Mouse (Mus musculus) liver, adult 10 weeks (tissue): ENCODE measurements around the gene Nacc1. TPM values are rescaled to one million over a fixed set of nuclear protein-coding genes. Genes with fewer than 3 reads are reported as not detected.

Experiments
- polyA plus RNA-seq: library from polyadenylated mRNA; stranded (reverse); fragments of 350-450 nt; fragmentation: Illumina TruSeq; extraction: RNeasy Lipid Tissue Mini Kit (QIAGEN cat#74804); gene quantifications from one replicate; pipeline ENCODE4 v1.2.3, GENCODE M21; 2014; ENCODE audit warnings: low read depth, low replicate concordance

The Nacc1 gene
- 1.3 TPM for polyA plus RNA-seq

DNA sequence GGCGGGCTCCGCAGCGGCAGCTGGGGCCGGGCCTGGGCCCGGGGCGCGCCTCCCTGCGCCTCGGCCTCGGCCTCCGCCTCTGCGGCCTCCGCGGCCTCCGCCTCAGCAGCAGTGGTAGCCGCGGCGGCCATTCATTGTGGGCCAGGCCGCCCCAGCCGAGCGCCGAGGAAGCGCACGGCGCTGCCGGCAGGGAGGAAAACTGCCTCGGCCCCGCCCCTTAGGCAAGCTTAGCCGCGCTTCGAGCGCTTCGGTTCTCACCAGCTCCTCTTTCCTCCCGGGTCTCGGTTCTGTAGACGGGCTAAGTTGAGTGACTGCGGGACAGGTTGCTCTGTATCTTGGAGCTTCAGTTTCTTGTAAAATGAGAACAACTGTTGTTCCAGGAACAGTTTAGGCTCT lies at the start of gene Nacc1:
Gene Nacc1 (minus strand): TSS at position 158 of the 396 bp plus-strand sequence.

DNA sequence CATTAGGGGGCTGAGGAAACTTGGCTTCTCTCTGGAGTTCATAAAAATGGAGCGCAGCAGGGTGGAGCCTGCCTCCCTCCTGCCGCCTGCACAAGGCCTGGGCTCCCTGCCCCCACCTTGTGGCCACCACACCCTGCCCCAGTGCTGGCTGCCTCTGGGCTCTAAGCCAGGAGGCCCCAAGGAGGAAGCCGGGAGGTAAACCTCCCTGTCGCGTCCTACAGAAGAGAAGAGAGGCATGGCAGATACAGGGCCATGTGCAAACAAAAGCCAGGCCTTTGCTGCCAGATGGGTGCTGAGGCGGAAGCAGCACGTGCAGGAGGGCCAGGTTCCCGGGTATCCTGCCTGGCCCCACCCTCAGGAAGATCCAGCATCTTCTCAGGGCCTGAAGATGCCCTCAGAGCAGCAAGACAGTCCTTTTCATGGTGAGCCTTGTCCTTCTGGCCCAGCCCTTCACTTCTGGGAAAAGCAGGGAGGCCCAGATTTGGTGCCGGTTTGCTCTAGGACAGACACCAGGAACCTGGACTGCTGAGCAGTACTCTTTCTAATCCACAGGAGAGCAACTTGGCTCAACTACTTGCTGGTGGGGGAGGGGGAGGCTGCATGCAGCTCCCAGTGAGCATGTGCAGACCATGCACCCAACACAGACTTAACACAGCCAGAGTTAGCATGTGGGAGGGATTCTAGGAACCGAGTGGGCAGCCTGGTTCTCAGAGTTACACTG lies 35.3 kb upstream of the Nacc1 start, which contains the start of gene G430095P16Rik:
Gene G430095P16Rik (plus strand): TSS at position 158 of the 721 bp plus-strand sequence.

GRCm38 (mm10) chr8:84700941-84701911 lies 13.6 kb upstream of the Nacc1 start, which contains the start of gene Lyl1:
Gene Lyl1 (plus strand): TSS chr8:84701457.

DNA sequence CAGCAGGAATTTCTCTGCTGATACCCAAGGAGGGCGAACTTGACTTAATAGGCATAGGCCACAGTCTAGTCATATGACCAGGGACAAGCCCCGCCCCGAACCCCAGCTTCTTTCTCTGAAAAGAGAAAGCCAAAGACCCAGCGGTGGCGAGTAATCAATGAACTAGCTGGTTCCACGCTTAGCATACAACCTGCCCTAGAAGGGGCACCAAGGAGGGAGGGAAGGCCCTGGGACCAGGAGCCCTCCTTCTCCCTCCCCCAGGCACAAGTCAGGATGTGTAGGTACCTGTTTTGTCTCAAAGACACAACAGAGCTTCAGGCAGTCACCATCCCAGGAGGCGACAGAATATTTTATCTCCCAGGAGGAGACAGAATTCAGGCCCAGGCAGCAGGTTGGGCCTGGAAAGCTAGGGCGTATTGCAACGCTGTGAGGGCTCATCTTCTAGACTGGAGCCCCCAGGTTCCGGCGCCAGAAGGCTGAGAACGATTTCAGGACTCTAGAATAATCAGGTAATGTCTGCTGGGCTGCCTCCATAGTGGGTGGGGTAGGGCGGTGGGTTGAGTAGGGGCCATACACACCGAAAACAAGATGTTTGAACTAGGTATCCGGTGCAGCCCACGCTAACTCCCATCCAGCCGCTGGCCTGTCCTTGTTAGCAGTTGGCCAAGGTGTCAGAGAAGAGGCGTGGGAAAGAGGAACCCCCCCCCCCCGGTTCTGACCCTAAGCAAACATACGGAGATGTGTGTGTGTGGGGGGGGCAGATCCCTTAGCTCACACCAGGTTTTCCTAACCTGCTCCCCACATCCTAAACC lies 1.3 kb downstream of the Nacc1 start, which contains the start of gene Trmt1:
Gene Trmt1 (plus strand): TSS at position 117 of the 812 bp plus-strand sequence.

DNA sequence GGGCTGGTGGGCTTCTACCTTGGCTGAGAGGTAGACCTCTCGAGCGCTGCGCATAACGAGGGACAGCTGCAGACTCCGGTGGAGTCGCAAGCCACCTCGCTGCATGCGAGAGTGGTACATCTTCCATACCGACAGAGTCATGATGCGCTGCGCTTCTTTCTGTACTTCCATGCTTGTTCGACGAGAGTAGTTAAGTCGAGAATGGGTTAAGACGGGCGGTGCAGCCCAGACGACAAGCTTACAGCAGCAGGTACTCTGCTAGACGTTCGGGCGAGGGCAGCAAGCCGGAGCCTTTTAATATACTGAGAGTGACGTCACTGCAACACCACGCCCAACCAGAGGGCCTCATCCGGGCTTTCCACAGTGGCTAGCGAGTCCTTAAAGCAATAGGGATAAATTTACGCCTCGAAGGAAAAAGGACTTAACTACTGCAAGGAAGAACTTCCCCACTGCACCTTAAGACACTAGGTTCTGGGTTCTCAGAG lies 25.0 kb downstream of the Nacc1 start, which contains the start of gene Ier2:
Gene Ier2 (minus strand): TSS at position 272 of the 485 bp plus-strand sequence.

Other genes starting within 250 kb of the Nacc1 start
- gene Ier2, start 25.0 kb downstream of the Nacc1 start, polyA plus RNA-seq: 2.0 TPM
- gene Trmt1, start 1.6 kb downstream of the Nacc1 start, polyA plus RNA-seq: 6.6 TPM
- gene Lyl1, start 13.6 kb upstream of the Nacc1 start, polyA plus RNA-seq: not detected
- not detected for gene G430095P16Rik, start 35.1 kb upstream of the Nacc1 start, polyA plus RNA-seq
- gene Nfix, start 112.5 kb upstream of the Nacc1 start, polyA plus RNA-seq: 13.6 TPM
- gene Dand5, start 135.0 kb upstream of the Nacc1 start, polyA plus RNA-seq: 1.3 TPM
- 0.74 TPM for gene Gadd45gip1, start 143.7 kb upstream of the Nacc1 start, polyA plus RNA-seq
- 9.8 TPM for gene Rad23a, start 152.8 kb upstream of the Nacc1 start, polyA plus RNA-seq
- gene Calr, start 159.1 kb upstream of the Nacc1 start, polyA plus RNA-seq: 778 TPM
- gene Farsa, start 169.1 kb upstream of the Nacc1 start, polyA plus RNA-seq: 2.9 TPM
- gene Syce2, start 184.2 kb upstream of the Nacc1 start, polyA plus RNA-seq: 1.8 TPM
- gene Gcdh, start 206.1 kb upstream of the Nacc1 start, polyA plus RNA-seq: 511 TPM
- 1.0 TPM for gene Klf1, start 214.1 kb upstream of the Nacc1 start, polyA plus RNA-seq
- gene Dnase2a, start 220.7 kb upstream of the Nacc1 start, polyA plus RNA-seq: 9.4 TPM
- gene Mast1, start 249.5 kb upstream of the Nacc1 start, polyA plus RNA-seq: not detected